Mouse (Mus musculus) lung, embryonic 14.5 days (tissue): ENCODE data around the gene Ap3s2. TPM values are rescaled to one million over a fixed set of nuclear protein-coding genes. Genes with fewer than 3 reads are reported as not detected.

Source experiments
- ATAC-seq: fragments of 200-750 bp; cut with Nextera tagmentation; 2 replicates; pipeline ENCODE4 v1.8.0; 2017; ENCODE audit warnings: mild to moderate bottlenecking, moderate TSS enrichment, moderate library complexity; ENCODE audit not compliant: insufficient read depth
- DNase-seq: peaks from one replicate; pipeline ENCODE4 v3.0.0-alpha.2; 2015
- H3K27ac ChIP-seq: fragments of 300-500 bp; sonication (generic); 2 replicates; pipeline ENCODE4 v1.5.1; 2014; ENCODE audit warnings: low read depth, mild to moderate bottlenecking, moderate library complexity
- H3K27me3 ChIP-seq: fragments of 300-500 bp; sonication (generic); 2 replicates; pipeline ENCODE4 v1.6.1; 2014; ENCODE audit warnings: low read length, control low read depth; ENCODE audit not compliant: insufficient read depth
- H3K36me3 ChIP-seq: fragments of 300-500 bp; sonication (generic); 2 replicates; pipeline ENCODE4 v1.6.1; 2014; ENCODE audit warnings: control low read depth; ENCODE audit not compliant: insufficient read depth
- H3K4me1 ChIP-seq: fragments of 300-500 bp; sonication (generic); 2 replicates; pipeline ENCODE4 v1.6.1; 2014; ENCODE audit warnings: antibody characterized with exemption, control low read depth; ENCODE audit not compliant: insufficient read depth
- H3K4me2 ChIP-seq: fragments of 300-500 bp; sonication (generic); 2 replicates; pipeline ENCODE4 v1.6.1; 2014; ENCODE audit warnings: mild to moderate bottlenecking
- H3K4me3 ChIP-seq: fragments of 300-500 bp; sonication (generic); 2 replicates; pipeline ENCODE4 v1.5.1; 2014; ENCODE audit warnings: low read depth, low read length
- H3K9ac ChIP-seq: fragments of 300-500 bp; sonication (generic); 2 replicates; pipeline ENCODE4 v1.6.1; 2014
- H3K9me3 ChIP-seq: fragments of 300-500 bp; sonication (generic); 2 replicates; pipeline ENCODE4 v1.6.1; 2016; ENCODE audit warnings: low read depth, low read length, control low read depth
- CTCF ChIP-seq: IDR thresholded peaks from 2 replicates; pipeline ENCODE4 v1.5.1; 2016; ENCODE audit warnings: antibody characterized with exemption, low read depth
- WGBS: fragments of 180-500 bp; shearing (Covaris S2); extraction: QIAGEN DNeasy Blood & Tissue Kit; methylation state at CpG from one replicate; pipeline ENCODE4 v1.1.7; 2014; 5-methylcytosine and 5-hydroxymethylcytosine counted together
- polyA plus RNA-seq: library from polyadenylated mRNA; unstranded; fragments of >200 nt; fragmentation: Nextera tagmentation; extraction: Ambion mirVana; gene quantifications from 2 replicates; pipeline ENCODE4 v1.2.1, GENCODE M21; 2014

Ap3s2 gene
- polyA plus RNA-seq, 1 experiment from 2014 or later, result 30.6 TPM

DNA sequence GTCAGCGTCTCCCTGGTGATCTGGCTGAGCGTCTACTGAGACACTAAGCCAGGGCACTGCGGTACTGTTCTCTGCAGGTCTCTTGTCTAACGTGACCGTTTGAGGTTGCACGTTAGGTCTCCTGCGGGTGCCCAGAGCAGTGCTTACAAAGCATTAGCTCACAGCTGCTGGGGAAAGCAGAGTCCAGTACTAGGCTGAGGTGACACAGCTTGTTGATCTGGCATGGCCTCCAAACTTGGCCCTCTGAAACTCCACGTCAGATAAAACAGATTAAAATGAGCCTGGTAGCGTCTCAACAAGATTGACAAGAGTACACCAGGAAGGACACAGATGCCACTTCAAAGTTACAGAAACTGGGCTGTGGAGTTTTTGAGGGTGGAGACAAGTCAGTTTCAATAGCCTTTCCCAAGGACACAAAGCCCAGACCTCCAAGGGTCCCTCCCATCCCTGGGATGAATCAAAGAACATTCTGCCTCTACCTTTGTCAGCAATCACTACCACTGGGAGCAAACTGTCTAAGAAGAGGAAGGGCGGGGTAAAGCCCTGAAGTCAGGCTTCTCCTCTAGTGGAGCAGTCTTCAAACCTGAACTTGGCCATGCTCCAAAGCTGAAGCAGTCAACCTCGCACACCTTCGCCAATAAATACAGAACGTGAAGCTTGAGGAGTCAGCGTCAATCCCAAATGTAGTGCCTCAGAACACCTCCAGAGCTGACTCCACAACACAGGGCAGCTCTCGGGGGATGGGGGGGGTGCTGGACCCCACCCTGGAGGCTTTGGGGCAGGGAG lies 29.8 kb downstream of the Ap3s2 start:
- no peak for TF ChIP-seq CTCF
- 84% methylated on average over 15 of the region's 15 CpGs for WGBS
- peak; percentile 39 for DNase-seq
- H3K36me3 ChIP-seq, result peaks cover 22% of the 10 kb centered on the region
- no peaks in the 10 kb centered on the region for H3K27me3 ChIP-seq
- no peak overlapping the region for H3K27ac ChIP-seq
- no peak for ATAC-seq
- H3K4me2 ChIP-seq, result no peak overlapping the region
- no peaks in the 10 kb centered on the region; the same call in 1 of the 2 replicates for H3K4me1 ChIP-seq
- H3K9ac ChIP-seq, result no peak overlapping the region
- no peaks in the 10 kb centered on the region for H3K9me3 ChIP-seq
- H3K4me3 ChIP-seq, result no peak overlapping the region

DNA sequence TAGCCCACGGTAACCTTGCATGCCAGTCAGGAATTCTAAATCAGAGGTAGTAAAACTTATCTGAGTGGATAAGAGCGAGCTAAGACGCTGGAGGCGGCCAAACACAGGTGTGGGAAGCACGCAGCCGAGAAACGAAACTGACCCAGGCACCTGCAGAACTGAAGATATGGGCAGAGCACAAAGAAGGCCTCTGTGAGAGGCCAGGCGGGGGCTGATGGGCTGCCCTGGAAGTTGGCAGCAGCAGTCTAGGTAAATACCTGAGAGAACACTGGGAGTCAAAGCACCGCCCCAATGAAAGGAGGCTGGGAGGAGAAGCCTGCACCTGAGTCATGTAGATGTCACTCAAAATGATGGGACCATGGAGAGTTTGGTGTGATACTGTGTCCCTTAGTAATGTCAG lies 31.8 kb downstream of the Ap3s2 start:
- H3K4me2 ChIP-seq, result 0 out of 2 replicates have a peak overlapping the region, but pooled peaks have one; percentile 13
- peak overlapping the region; percentile 86 for H3K27ac ChIP-seq
- 0 out of 2 replicates have a peak, but pooled peaks cover 5% of the 10 kb centered on the region for H3K36me3 ChIP-seq
- 0 out of 2 replicates have a peak overlapping the region, but pooled peaks have one; percentile 25 for H3K9ac ChIP-seq
- no peaks in the 10 kb centered on the region for H3K9me3 ChIP-seq
- no peaks in the 10 kb centered on the region for H3K27me3 ChIP-seq
- peak; percentile 64 for DNase-seq
- no peaks in the 10 kb centered on the region; the same call in 1 of the 2 replicates for H3K4me1 ChIP-seq
- no peak for TF ChIP-seq CTCF
- no peak overlapping the region for H3K4me3 ChIP-seq
- ATAC-seq, result peak; percentile 80
- WGBS, result 67% methylated on average over 9 of the region's 9 CpGs

DNA sequence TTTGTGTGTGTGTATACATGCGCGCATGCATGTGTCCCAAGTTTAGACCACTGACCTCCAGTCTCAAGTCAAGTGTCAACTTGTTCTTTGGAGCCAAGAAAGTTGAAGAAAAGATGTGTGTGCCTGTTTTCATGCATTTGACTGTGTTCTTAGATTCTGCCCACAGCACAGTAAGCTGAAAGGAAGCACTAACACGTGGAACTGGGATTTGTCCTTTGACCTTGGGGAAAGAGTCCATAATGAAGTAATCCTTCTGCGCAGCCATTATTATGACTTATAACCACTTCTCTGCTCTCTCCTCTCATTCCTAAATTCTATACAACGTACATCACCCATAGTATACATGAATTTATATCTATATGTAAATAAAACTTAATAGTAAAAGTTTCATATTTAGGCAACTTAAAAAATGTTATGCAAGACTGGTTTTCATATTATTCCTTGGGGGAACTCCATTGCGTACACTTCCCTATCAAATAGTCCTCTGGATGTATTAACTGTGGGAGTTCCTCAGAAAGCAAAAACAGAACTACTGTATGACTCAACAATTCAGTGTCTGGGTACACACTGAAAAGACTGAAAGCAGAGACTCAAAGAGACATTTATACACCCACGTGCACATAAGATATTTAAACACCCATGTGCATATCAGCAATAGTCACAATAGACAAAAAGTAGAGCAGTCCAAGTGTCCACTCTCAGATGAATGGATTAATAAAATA lies 36.7 kb downstream of the Ap3s2 start:
- H3K4me1 ChIP-seq, result no peaks in the 10 kb centered on the region
- no peaks in the 10 kb centered on the region for H3K27me3 ChIP-seq
- H3K9ac ChIP-seq, result no peak overlapping the region
- H3K36me3 ChIP-seq, result peaks cover 26% of the 10 kb centered on the region; the same call in 1 of the 2 replicates
- WGBS, result 80% methylated on average over 7 of the region's 7 CpGs
- H3K9me3 ChIP-seq, result no peaks in the 10 kb centered on the region
- H3K27ac ChIP-seq, result no peak overlapping the region
- no peak overlapping the region for H3K4me3 ChIP-seq
- no peak overlapping the region for H3K4me2 ChIP-seq
- no peak for TF ChIP-seq CTCF
- ATAC-seq, result no peak
- no peak for DNase-seq

DNA sequence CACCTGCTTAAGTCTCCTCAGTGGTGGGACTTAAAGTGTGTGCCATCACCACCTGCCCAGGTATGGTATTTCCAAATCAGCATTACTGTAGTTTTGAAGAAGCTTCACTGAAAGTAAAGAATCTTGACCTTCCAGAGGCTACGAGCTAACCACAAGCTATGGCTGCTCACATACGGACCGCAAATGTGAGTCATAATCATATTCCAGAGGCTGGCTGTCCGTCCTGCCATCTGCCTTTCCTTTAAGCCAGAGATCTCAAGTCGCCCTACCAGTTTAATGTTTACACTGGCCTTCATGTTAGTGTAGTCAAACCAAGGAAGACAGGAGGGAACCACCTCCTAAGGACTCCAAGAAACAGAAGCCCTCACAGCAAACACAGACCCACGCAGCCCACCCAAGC lies 38.5 kb downstream of the Ap3s2 start:
- Histone ChIP-seq H3K9me3 (no peaks in the 10 kb centered on the region), H3K9ac (no peak overlapping the region), H3K27me3 (no peaks in the 10 kb centered on the region), H3K36me3 (peaks cover 26% of the 10 kb centered on the region; the same call in 1 of the 2 replicates), H3K4me1 (no peaks in the 10 kb centered on the region), H3K4me2 (no peak overlapping the region), H3K4me3 (no peak overlapping the region), H3K27ac (no peak overlapping the region)
- no peak for TF ChIP-seq CTCF
- ATAC-seq (no peak), DNase-seq (no peak)
- 73% methylated on average over 6 of the region's 6 CpGs for whole genome bisulfite sequencing

DNA sequence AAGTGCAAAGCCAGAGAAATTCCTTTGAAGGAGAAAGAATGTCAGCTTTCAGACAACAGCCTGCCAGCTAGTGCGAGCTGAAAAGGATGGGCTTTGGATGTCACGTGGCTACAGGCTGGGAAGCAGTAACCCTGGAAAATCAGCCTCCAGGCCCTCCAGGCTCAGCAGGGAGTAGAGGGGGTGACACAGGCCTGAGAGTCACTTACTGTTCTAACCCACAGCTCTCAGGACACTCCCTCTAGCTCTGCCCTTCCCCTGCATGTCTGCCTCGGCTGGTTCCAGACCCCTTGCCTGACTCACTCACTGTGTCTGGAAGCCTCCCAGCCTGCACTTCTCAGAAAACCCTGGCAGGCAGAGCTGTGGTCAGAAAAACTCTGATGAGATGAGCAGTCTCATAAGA lies 39.5 kb downstream of the Ap3s2 start:
- peak; percentile 18 for DNase-seq

DNA sequence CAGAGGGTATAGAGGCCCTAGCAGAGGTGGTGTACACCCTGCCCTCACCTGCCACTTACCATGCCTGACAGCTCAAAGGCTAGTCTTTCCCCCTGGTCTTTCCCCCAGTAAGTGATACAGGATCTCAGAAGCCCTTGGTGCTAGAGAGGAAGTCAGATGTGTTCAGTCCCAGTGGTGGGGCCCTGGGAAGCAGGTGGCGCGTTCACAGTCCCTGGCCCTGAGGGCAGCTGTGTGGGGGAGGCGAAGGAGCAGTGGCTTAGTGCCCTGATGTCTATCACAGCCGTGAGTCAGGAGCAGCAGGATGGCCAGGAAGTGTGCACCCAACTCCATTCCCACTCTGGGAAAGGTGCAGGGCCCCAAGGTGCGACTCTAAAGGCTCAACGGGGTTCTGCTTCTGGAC lies 40.4 kb downstream of the Ap3s2 start:
- no peak for DNase-seq
- Histone ChIP-seq H3K9ac (no peak overlapping the region), H3K4me3 (no peak overlapping the region), H3K4me2 (no peak overlapping the region), H3K27me3 (no peaks in the 10 kb centered on the region), H3K4me1 (no peaks in the 10 kb centered on the region), H3K36me3 (peaks cover 26% of the 10 kb centered on the region; the same call in 1 of the 2 replicates), H3K9me3 (no peaks in the 10 kb centered on the region), H3K27ac (no peak overlapping the region)
- TF ChIP-seq CTCF, result no peak
- ATAC-seq, result no peak
- 91% methylated on average over 6 of the region's 6 CpGs for WGBS

More for the DNA sequence above, 39.5 kb downstream of the Ap3s2 start:
- no peak overlapping the region for H3K9ac ChIP-seq
- no peak for TF ChIP-seq CTCF
- peaks cover 26% of the 10 kb centered on the region; the same call in 1 of the 2 replicates for H3K36me3 ChIP-seq
- ATAC-seq, result no peak
- H3K4me1 ChIP-seq, result no peaks in the 10 kb centered on the region
- no peak overlapping the region for H3K4me2 ChIP-seq
- no peaks in the 10 kb centered on the region for H3K27me3 ChIP-seq
- no peak overlapping the region for H3K4me3 ChIP-seq
- 25% methylated on average over 3 of the region's 3 CpGs for WGBS
- H3K9me3 ChIP-seq, result no peaks in the 10 kb centered on the region
- H3K27ac ChIP-seq, result no peak overlapping the region

DNA sequence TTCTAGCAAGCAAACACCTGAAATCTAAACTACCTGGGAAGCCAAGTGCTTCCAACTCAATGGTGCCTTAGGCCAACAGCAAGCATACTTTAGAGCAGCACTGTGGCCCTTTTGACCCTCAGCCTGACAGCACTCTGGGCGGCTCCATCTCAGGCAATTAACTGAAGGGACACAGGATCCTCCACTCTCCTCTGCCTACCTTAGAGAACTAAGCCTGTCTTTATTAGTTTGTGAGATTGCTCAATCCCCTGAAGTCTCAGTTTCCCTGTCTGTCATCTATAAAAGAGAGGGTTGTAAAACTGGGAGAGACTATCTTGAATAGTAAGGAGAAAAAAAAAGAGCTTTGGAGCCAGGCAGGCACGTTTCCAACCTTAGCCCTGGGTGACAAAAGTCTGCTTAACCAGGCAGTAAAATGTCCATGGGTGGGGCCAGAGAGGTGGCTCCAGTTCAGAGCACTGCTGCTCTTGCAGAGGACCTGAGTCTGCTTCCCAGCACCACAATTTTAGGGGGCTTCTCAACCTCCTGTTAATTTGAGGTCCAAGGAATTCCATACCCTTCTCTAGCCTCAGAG lies 41.9 kb downstream of the Ap3s2 start:
- Histone ChIP-seq H3K27me3 (no peaks in the 10 kb centered on the region), H3K36me3 (peaks cover 25% of the 10 kb centered on the region; the same call in 1 of the 2 replicates), H3K9ac (no peak overlapping the region), H3K27ac (no peak overlapping the region), H3K4me1 (no peaks in the 10 kb centered on the region), H3K4me3 (no peak overlapping the region), H3K4me2 (no peak overlapping the region), H3K9me3 (no peaks in the 10 kb centered on the region)
- DNase-seq, result no peak
- 53% methylated on average over 2 of the region's 2 CpGs for WGBS
- no peak for TF ChIP-seq CTCF
- ATAC-seq, result no peak
